Mouse (Mus musculus) heart, embryonic 16.5 days (tissue): ENCODE results near the gene Rad51b. TPM values are rescaled to one million over a fixed set of nuclear protein-coding genes. Genes with fewer than 3 reads are reported as not detected.

Experiments
- ATAC-seq: fragments of 200-750 bp; cut with Nextera tagmentation; replicated peaks from 2 replicates; pipeline ENCODE4 v1.8.0; 2017; ENCODE audit warnings: moderate number of reproducible peaks; ENCODE audit not compliant: insufficient read depth, low FRiP score; ENCODE audit errors: extremely low read depth
- H3K27ac ChIP-seq: fragments of 300-500 bp; sonication (generic); 2 replicates; pipeline ENCODE4 v1.5.1; 2014; ENCODE audit warnings: mild to moderate bottlenecking, low read length, control low read depth, moderate library complexity
- H3K27me3 ChIP-seq: fragments of 300-500 bp; sonication (generic); 2 replicates; pipeline ENCODE4 v1.6.1; 2014; ENCODE audit warnings: low read length, mixed read lengths; ENCODE audit not compliant: control insufficient read depth, insufficient read depth
- H3K36me3 ChIP-seq: fragments of 300-500 bp; sonication (generic); 2 replicates; pipeline ENCODE4 v1.6.1; 2014; ENCODE audit not compliant: control insufficient read depth, insufficient read depth
- H3K4me1 ChIP-seq: fragments of 300-500 bp; sonication (generic); 2 replicates; pipeline ENCODE4 v1.6.1; 2014; ENCODE audit warnings: low read length, mixed read lengths; ENCODE audit not compliant: control insufficient read depth, insufficient read depth
- H3K4me2 ChIP-seq: fragments of 300-500 bp; sonication (generic); 2 replicates; pipeline ENCODE4 v1.6.1; 2014; ENCODE audit warnings: low read depth, mild to moderate bottlenecking, control low read depth, low read length
- H3K4me3 ChIP-seq: fragments of 300-500 bp; sonication (generic); 2 replicates; pipeline ENCODE4 v1.5.1; 2014; ENCODE audit warnings: mild to moderate bottlenecking, control low read depth, low read length
- H3K9ac ChIP-seq: fragments of 300-500 bp; sonication (generic); 2 replicates; pipeline ENCODE4 v1.6.1; 2014; ENCODE audit warnings: low read length, control low read depth
- H3K9me3 ChIP-seq: fragments of 300-500 bp; sonication (generic); replicated peaks from 2 replicates; pipeline ENCODE4 v1.6.1; 2016; ENCODE audit warnings: low read length; ENCODE audit not compliant: control insufficient read depth
- WGBS: fragments of 180-500 bp; shearing (Covaris S2); extraction: QIAGEN DNeasy Blood & Tissue Kit; methylation state at CpG from one replicate; pipeline ENCODE4 v1.1.7; 2014; 5-methylcytosine and 5-hydroxymethylcytosine counted together
- polyA plus RNA-seq: library from polyadenylated mRNA; unstranded; fragments of >200 nt; fragmentation: Nextera tagmentation; extraction: Ambion mirVana; gene quantifications from 2 replicates; pipeline ENCODE4 v1.2.1, GENCODE M21; 2015

Gene Rad51b
- polyA plus RNA-seq, 1 experiment from 2014 or later, result 5.0 TPM

GRCm38 (mm10) chr12:79442836-79443390 lies 145.8 kb downstream of the Rad51b start:
- H3K4me1 ChIP-seq, result no peaks in the 10 kb centered on the region
- no peaks in the 10 kb centered on the region for H3K9me3 ChIP-seq
- no peaks in the 10 kb centered on the region for H3K27me3 ChIP-seq
- 69% methylated on average over 6 of the region's 6 CpGs for WGBS
- no peaks in the 10 kb centered on the region for H3K36me3 ChIP-seq
- H3K27ac ChIP-seq, result no peak overlapping the region
- no peak for ATAC-seq
- no peak overlapping the region for H3K9ac ChIP-seq
- no peak overlapping the region for H3K4me3 ChIP-seq
- H3K4me2 ChIP-seq, result no peak overlapping the region

- Histone ChIP-seq H3K36me3 (no peaks in the 10 kb centered on the region), H3K27ac (no peak overlapping the region), H3K4me3 (no peak overlapping the region), H3K9me3 (no peaks in the 10 kb centered on the region), H3K4me2 (no peak overlapping the region), H3K4me1 (no peaks in the 10 kb centered on the region), H3K27me3 (no peaks in the 10 kb centered on the region), H3K9ac (no peak overlapping the region)
- ATAC-seq, result no peak
- 63% methylated on average over 2 of the region's 2 CpGs for WGBS
Measured at GRCm38 (mm10) chr12:79444646-79445045, 147.6 kb downstream of the Rad51b start.

GRCm38 (mm10) chr12:79447039-79447438 lies 150.0 kb downstream of the Rad51b start:
- H3K4me2 ChIP-seq, result no peak overlapping the region
- no peak overlapping the region for H3K4me3 ChIP-seq
- no peak overlapping the region for H3K9ac ChIP-seq
- H3K4me1 ChIP-seq, result no peaks in the 10 kb centered on the region
- ATAC-seq, result no peak
- no peaks in the 10 kb centered on the region for H3K9me3 ChIP-seq
- H3K36me3 ChIP-seq, result no peaks in the 10 kb centered on the region
- H3K27me3 ChIP-seq, result no peaks in the 10 kb centered on the region
- no peak overlapping the region for H3K27ac ChIP-seq
- 72% methylated on average over 3 of the region's 3 CpGs for WGBS

DNA sequence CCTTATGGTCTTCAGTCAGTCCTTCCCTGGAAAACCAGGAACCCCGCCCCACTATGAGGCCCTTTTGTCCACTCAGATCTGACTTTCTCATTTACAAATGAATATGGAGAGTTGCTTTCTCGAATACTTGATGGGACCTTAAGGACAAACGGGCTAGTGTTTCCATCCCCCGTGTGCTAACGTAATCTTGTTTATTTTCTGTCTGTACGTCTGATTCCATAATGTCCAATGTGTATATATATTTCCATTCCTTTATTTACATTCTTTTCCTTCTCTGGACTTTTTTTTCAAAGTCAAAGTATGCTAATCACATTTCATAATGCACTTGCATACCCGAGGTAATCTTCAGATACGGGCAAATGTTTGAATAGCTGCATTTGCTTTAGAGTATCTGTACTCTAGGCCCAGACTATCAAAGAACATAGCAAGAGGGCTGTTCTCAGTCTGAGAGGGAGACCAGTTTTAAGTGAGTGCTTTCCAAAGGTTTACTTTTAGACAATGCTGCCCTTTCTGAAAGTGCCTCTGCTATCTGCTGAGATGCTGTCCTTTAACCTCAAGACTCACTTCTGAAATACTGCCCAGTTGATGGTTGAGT lies 152.8 kb downstream of the Rad51b start:
- Histone ChIP-seq H3K4me2 (no peak overlapping the region), H3K4me1 (no peaks in the 10 kb centered on the region), H3K9me3 (no peaks in the 10 kb centered on the region), H3K27ac (no peak overlapping the region), H3K4me3 (no peak overlapping the region), H3K9ac (no peak overlapping the region), H3K36me3 (no peaks in the 10 kb centered on the region), H3K27me3 (no peaks in the 10 kb centered on the region)
- ATAC-seq, result no peak
- 81% methylated on average over 8 of the region's 8 CpGs for WGBS

DNA sequence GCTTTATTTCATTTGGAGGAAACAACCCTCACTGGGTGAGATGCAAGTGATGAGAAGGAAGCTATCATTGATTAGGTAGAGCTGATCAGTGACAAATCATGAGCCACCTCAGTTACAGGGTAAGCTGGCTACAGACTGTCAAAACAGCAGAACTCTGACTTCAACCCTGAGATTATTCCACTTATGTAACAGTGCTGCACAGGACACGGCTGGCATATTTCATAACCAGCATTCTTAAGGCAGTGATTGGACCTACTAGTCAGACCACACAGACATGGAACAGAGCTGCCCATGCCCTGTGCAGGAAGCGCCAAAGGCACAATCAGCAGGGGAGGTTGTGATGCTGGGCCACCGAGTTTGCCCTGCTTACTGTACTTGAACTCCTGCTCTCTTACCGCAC lies 155.8 kb downstream of the Rad51b start:
- H3K9me3 ChIP-seq, result no peaks in the 10 kb centered on the region
- no peaks in the 10 kb centered on the region for H3K27me3 ChIP-seq
- no peak overlapping the region for H3K27ac ChIP-seq
- H3K9ac ChIP-seq, result no peak overlapping the region
- peak; percentile 55; the same call in 1 of the 2 replicates for ATAC-seq
- no peak overlapping the region for H3K4me3 ChIP-seq
- no peaks in the 10 kb centered on the region for H3K36me3 ChIP-seq
- no peak overlapping the region for H3K4me2 ChIP-seq
- H3K4me1 ChIP-seq, result peaks cover 4% of the 10 kb centered on the region; the same call in 1 of the 2 replicates
- 50% methylated on average over 4 of the region's 4 CpGs for WGBS

- Histone ChIP-seq H3K4me2 (no peak overlapping the region), H3K27me3 (no peaks in the 10 kb centered on the region), H3K9ac (no peak overlapping the region), H3K36me3 (no peaks in the 10 kb centered on the region), H3K4me1 (peaks cover 4% of the 10 kb centered on the region; the same call in 1 of the 2 replicates), H3K9me3 (no peaks in the 10 kb centered on the region), H3K4me3 (no peak overlapping the region), H3K27ac (no peak overlapping the region)
- WGBS, result 67% methylated on average over 4 of the region's 4 CpGs
- ATAC-seq, result no peak
Measured at GRCm38 (mm10) chr12:79454017-79454416, 156.9 kb downstream of the Rad51b start.

- H3K9me3 ChIP-seq, result no peaks in the 10 kb centered on the region
- H3K4me3 ChIP-seq, result no peak overlapping the region
- no peaks in the 10 kb centered on the region for H3K36me3 ChIP-seq
- no peak for ATAC-seq
- peaks cover 4% of the 10 kb centered on the region; the same call in 1 of the 2 replicates for H3K4me1 ChIP-seq
- no peak overlapping the region for H3K9ac ChIP-seq
- WGBS, result 77% methylated on average over 12 of the region's 12 CpGs
- no peak overlapping the region for H3K27ac ChIP-seq
- no peak overlapping the region for H3K4me2 ChIP-seq
- H3K27me3 ChIP-seq, result no peaks in the 10 kb centered on the region
Measured at GRCm38 (mm10) chr12:79455061-79455847, 158.2 kb downstream of the Rad51b start.

DNA sequence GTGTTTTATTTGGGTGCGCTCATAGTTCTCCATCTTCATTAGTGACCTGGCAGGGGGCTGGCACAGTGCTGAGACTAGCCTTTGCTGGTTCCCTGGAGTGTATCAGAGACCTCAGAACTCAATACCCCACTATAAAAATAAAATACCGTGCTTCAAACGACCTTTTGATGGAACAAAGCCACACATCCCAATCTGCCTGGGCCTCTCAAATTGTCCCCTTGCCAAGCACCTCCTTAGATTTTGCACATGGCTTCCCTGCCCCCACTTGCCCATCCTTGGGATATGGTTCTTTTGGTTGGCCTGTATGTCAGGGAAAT lies 158.7 kb downstream of the Rad51b start:
- Histone ChIP-seq H3K9ac (no peak overlapping the region), H3K4me2 (no peak overlapping the region), H3K9me3 (no peaks in the 10 kb centered on the region), H3K4me1 (peaks cover 4% of the 10 kb centered on the region; the same call in 1 of the 2 replicates), H3K27ac (no peak overlapping the region), H3K4me3 (no peak overlapping the region), H3K36me3 (no peaks in the 10 kb centered on the region), H3K27me3 (no peaks in the 10 kb centered on the region)
- 41% methylated on average over 3 of the region's 3 CpGs for WGBS
- no peak for ATAC-seq

- no peaks in the 10 kb centered on the region for H3K36me3 ChIP-seq
- 88% methylated on average over 9 of the region's 9 CpGs for WGBS
- ATAC-seq, result no peak
- H3K27me3 ChIP-seq, result no peaks in the 10 kb centered on the region
- no peak overlapping the region for H3K4me3 ChIP-seq
- H3K4me1 ChIP-seq, result peaks cover 4% of the 10 kb centered on the region; the same call in 1 of the 2 replicates
- no peak overlapping the region for H3K4me2 ChIP-seq
- no peaks in the 10 kb centered on the region for H3K9me3 ChIP-seq
- H3K27ac ChIP-seq, result no peak overlapping the region
- H3K9ac ChIP-seq, result no peak overlapping the region
Measured at GRCm38 (mm10) chr12:79456251-79456650, 159.2 kb downstream of the Rad51b start.
